In the genomic region with DNA sequence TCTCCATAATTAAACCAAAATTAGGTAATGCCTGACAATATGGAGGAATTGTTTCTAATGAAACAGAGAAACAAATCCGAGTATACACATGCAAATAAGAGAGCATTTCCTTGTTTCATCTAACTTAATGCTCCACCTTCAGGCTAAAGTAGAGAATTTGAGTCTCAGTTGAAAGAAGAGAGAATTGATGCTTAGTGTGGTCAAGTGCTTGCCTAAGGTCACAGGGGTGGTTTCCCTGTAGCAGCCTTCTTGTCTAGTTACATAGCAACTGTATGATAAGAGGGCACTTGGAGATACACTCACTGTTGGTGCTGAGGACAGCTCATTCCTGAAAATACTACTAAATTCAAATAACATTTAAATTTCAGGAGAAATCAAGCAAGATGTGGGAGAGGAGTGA, we compare ENCODE assay signal across 28 mouse cellular contexts. TPM values are rescaled to one million over a fixed set of nuclear protein-coding genes. Genes with fewer than 3 reads are reported as not detected.
"Had no signal": no experiment of that assay in that cellular context is flagged by ENCODE, and none has a peak within 500 bp of the region (broad histone marks: within the 10 kb centered on the region; RNA-seq: fewer than 3 reads in every experiment).

No protein-coding gene starts in this region.

- ATAC-seq: hindbrain, postnatal 0 days; intestine, embryonic 16.5 days; liver, embryonic 12.5 days had no signal

- H3K27me3 ChIP-seq: heart, embryonic 13.5 days; heart, embryonic 15.5 days; hindbrain, embryonic 13.5 days; hindbrain, embryonic 15.5 days; kidney, embryonic 15.5 days; limb, embryonic 13.5 days; limb, embryonic 15.5 days; liver, embryonic 12.5 days had no signal

- H3K4me3 ChIP-seq: heart, embryonic 13.5 days; heart, embryonic 15.5 days; hindbrain, embryonic 13.5 days; hindbrain, embryonic 15.5 days; kidney, embryonic 15.5 days; limb, embryonic 13.5 days; limb, embryonic 15.5 days; liver, embryonic 12.5 days had no signal

- DNase-seq: gastrocnemius, postnatal 10 days; gastrocnemius, postnatal 25 days; heart, adult 18-20 months; heart, postnatal 14 days; heart, postnatal 36 days; kidney, adult 11 months; kidney, adult 2 months; kidney, adult 9 months; kidney, postnatal 14 days; kidney, postnatal 36 days; layer of hippocampus, postnatal 36 days; left cerebral cortex, postnatal 4 days had no signal

- H3K9me3 ChIP-seq: heart, embryonic 13.5 days; heart, embryonic 15.5 days; hindbrain, embryonic 13.5 days; hindbrain, embryonic 15.5 days; kidney, embryonic 15.5 days; limb, embryonic 13.5 days; limb, embryonic 15.5 days; liver, embryonic 12.5 days had no signal

- H3K4me2 ChIP-seq: heart, embryonic 11.5 days; heart, embryonic 13.5 days; heart, embryonic 15.5 days; hindbrain, embryonic 13.5 days; hindbrain, embryonic 15.5 days; kidney, embryonic 15.5 days; limb, embryonic 13.5 days; limb, embryonic 15.5 days; liver, embryonic 12.5 days had no signal

- H3K36me3 ChIP-seq: heart, embryonic 13.5 days; heart, embryonic 15.5 days; hindbrain, embryonic 13.5 days; hindbrain, embryonic 15.5 days; kidney, embryonic 15.5 days; limb, embryonic 13.5 days; limb, embryonic 15.5 days; liver, embryonic 12.5 days had no signal

- H3K27ac ChIP-seq: heart, embryonic 13.5 days; heart, embryonic 15.5 days; hindbrain, embryonic 13.5 days; hindbrain, embryonic 15.5 days; hindbrain, postnatal 0 days; kidney, embryonic 15.5 days; kidney, postnatal 0 days; limb, embryonic 13.5 days; limb, embryonic 15.5 days; liver, embryonic 12.5 days; liver, embryonic 14.5 days had no signal

- H3K9ac ChIP-seq: heart, embryonic 13.5 days; heart, embryonic 15.5 days; hindbrain, embryonic 13.5 days; hindbrain, embryonic 15.5 days; kidney, embryonic 15.5 days; limb, embryonic 13.5 days; limb, embryonic 15.5 days; liver, embryonic 12.5 days; liver, embryonic 14.5 days had no signal

- H3K4me1 ChIP-seq: heart, embryonic 15.5 days; hindbrain, embryonic 13.5 days; hindbrain, embryonic 15.5 days; kidney, embryonic 15.5 days; limb, embryonic 13.5 days; liver, embryonic 12.5 days had no signal

RNA-seq across cellular contexts. Expression of a gene that starts 36.7 kb away (rescaled TPM):
- total RNA-seq: gastrocnemius, postnatal 4 days; hematopoietic stem cell, adult 5-6 weeks had no signal
- polyA plus RNA-seq: liver, adult 2 months had no signal
